Mouse (Mus musculus): ENCODE data around the gene Dnah10. TPM values are rescaled to one million over a fixed set of nuclear protein-coding genes. Genes with fewer than 3 reads are reported as not detected.

Gene Dnah10
- polyA plus RNA-seq, 1 experiment = 0.36 TPM

GRCm38 (mm10) chr5:124868981-124869380 lies 144.1 kb downstream of the Dnah10 start:
- no peak for DNase-seq (ENCODE audit: low spot score)

- DNase-seq (ENCODE audit: low spot score) = no peak
These were observed 147.1 kb downstream of the Dnah10 start for GRCm38 (mm10) chr5:124872033-124872432.

GRCm38 (mm10) chr5:124873096-124873495 lies 148.2 kb downstream of the Dnah10 start:
- DNase-seq (ENCODE audit: low spot score) = no peak

GRCm38 (mm10) chr5:124873890-124874601 lies 149.2 kb downstream of the Dnah10 start:
- DNase-seq (ENCODE audit: low spot score) = no peak

GRCm38 (mm10) chr5:124879251-124879650 lies 154.4 kb downstream of the Dnah10 start:
- no peak for DNase-seq (ENCODE audit: low spot score)

- DNase-seq (ENCODE audit: low spot score) = no peak
These were observed 154.9 kb downstream of the Dnah10 start for GRCm38 (mm10) chr5:124879801-124880200.

GRCm38 (mm10) chr5:124883877-124884276 lies 159.0 kb downstream of the Dnah10 start:
- DNase-seq (ENCODE audit: low spot score) = no peak

Other genes starting within 250 kb of the Dnah10 start
- 18.7 and 20.3 TPM in 2 replicates for gene Rilpl2, start 246.7 kb upstream of the Dnah10 start, polyA plus RNA-seq (2012; rRNA removed)
- 7.2 and 8.8 TPM in 2 replicates for gene Snrnp35, start 242.0 kb upstream of the Dnah10 start, polyA plus RNA-seq (2012; rRNA removed)
- gene Rilpl1, start 193.7 kb upstream of the Dnah10 start, polyA plus RNA-seq (2012; rRNA removed) = 17.7 and 24.6 TPM in 2 replicates
- 226 and 254 TPM in 2 replicates for gene Tmed2, start 184.4 kb upstream of the Dnah10 start, polyA plus RNA-seq (2012; rRNA removed)
- gene Ddx55, start 172.2 kb upstream of the Dnah10 start, polyA plus RNA-seq (2012; rRNA removed) = 14.3 and 14.7 TPM in 2 replicates
- gene Eif2b1, start 146.0 kb upstream of the Dnah10 start, polyA plus RNA-seq (2012; rRNA removed) = 42.0 and 46.2 TPM in 2 replicates
- gene Gtf2h3, start 145.9 kb upstream of the Dnah10 start, polyA plus RNA-seq (2012; rRNA removed) = 46.2 and 58.4 TPM in 2 replicates
- 35.7 and 36.5 TPM in 2 replicates for gene Atp6v0a2, start 96.5 kb upstream of the Dnah10 start, polyA plus RNA-seq (2012; rRNA removed)
- gene Ccdc92, start 137.3 kb downstream of the Dnah10 start, polyA plus RNA-seq (2012; rRNA removed) = 5.3 and 6.5 TPM in 2 replicates
- gene Zfp664, start 137.6 kb downstream of the Dnah10 start, polyA plus RNA-seq (2012; rRNA removed) = 35.8 and 38.3 TPM in 2 replicates

Measured in urinary bladder, adult 2 months (tissue).